Mouse (Mus musculus) midbrain, embryonic 16.5 days (tissue): ENCODE data around the gene Dnah12. TPM values are rescaled to one million over a fixed set of nuclear protein-coding genes. Genes with fewer than 3 reads are reported as not detected.

ENCODE experiments used
- ATAC-seq: fragments of 200-750 bp; cut with Nextera tagmentation; 2 replicates; pipeline ENCODE4 v1.8.0; 2017; ENCODE audit warnings: moderate TSS enrichment
- H3K27ac ChIP-seq: fragments of 300-500 bp; sonication (generic); 2 replicates; pipeline ENCODE4 v1.5.1; 2014; ENCODE audit warnings: mild to moderate bottlenecking, low read length, mixed read lengths
- H3K27me3 ChIP-seq: fragments of 300-500 bp; sonication (generic); 2 replicates; pipeline ENCODE4 v1.6.1; 2014; ENCODE audit warnings: low read depth, low read length, mixed read lengths; ENCODE audit not compliant: control insufficient read depth, insufficient read depth
- H3K36me3 ChIP-seq: fragments of 300-500 bp; sonication (generic); 2 replicates; pipeline ENCODE4 v1.6.1; 2014; ENCODE audit warnings: mild to moderate bottlenecking, low read length, moderate library complexity, mixed read lengths; ENCODE audit not compliant: control insufficient read depth, insufficient read depth
- H3K4me1 ChIP-seq: fragments of 300-500 bp; sonication (generic); 2 replicates; pipeline ENCODE4 v1.6.1; 2014; ENCODE audit warnings: mild to moderate bottlenecking, low read length, mixed read lengths; ENCODE audit not compliant: control insufficient read depth, insufficient read depth
- H3K4me2 ChIP-seq: fragments of 300-500 bp; sonication (generic); 2 replicates; pipeline ENCODE4 v1.6.1; 2014; ENCODE audit warnings: mild to moderate bottlenecking, low read length, mixed read lengths
- H3K4me3 ChIP-seq: fragments of 300-500 bp; sonication (generic); 2 replicates; pipeline ENCODE4 v1.5.1; 2014; ENCODE audit warnings: low read depth, mild to moderate bottlenecking, low read length, moderate library complexity, mixed read lengths
- H3K9ac ChIP-seq: fragments of 300-500 bp; sonication (generic); 2 replicates; pipeline ENCODE4 v1.6.1; 2014; ENCODE audit warnings: low read depth, low read length, mixed read lengths
- H3K9me3 ChIP-seq: fragments of 300-500 bp; sonication (generic); replicated peaks from 2 replicates; pipeline ENCODE4 v1.6.1; 2014; ENCODE audit warnings: mild to moderate bottlenecking, low read length, mixed read lengths; ENCODE audit not compliant: control insufficient read depth, poor library complexity, severe bottlenecking
- WGBS: fragments of 180-500 bp; shearing (Covaris S2); extraction: QIAGEN DNeasy Blood & Tissue Kit; methylation state at CpG from one replicate; pipeline ENCODE4 v1.1.7; 2014; 5-methylcytosine and 5-hydroxymethylcytosine counted together
- polyA plus RNA-seq: library from polyadenylated mRNA; unstranded; fragments of >200 nt; fragmentation: Nextera tagmentation; extraction: Ambion mirVana; gene quantifications from 2 replicates; pipeline ENCODE4 v1.2.1, GENCODE M21; 2015

Dnah12 gene
- polyA plus RNA-seq, result 0.11 and 0.19 TPM in 2 replicates

DNA sequence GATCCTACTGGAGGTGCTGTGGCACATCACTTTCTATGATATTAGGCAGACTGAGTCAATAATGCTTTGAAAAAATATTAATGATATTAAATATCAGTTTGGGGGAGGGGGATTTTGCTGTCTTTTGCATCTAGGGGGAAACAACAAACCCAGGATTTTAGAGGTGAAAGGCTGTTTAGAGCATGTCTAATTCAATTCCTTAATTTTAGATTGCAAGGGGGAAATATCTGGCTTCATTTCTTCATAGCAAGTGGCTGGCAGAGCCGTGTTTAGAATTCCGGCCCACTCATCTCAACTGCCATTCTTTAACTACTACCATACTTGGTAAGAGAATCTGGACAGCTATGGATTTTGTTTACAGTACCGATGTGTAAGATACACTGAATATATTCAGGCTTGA is at the start of gene Dnah12:
Gene Dnah12, plus strand, starts transcription at position 301 of the 400 bp plus-strand sequence.
- no peaks in the 10 kb centered on the region for H3K27me3 ChIP-seq
- H3K9ac ChIP-seq, result no peak within 1 kb of the TSS
- no peak within 1 kb of the TSS for H3K4me3 ChIP-seq
- H3K9me3 ChIP-seq, result no peaks in the 10 kb centered on the region
- no peak within 1 kb of the TSS for H3K27ac ChIP-seq
- no peak within 1 kb of the TSS for H3K4me2 ChIP-seq
- 95% methylated on average over 3 of the region's 3 CpGs for WGBS
- no peaks in the 10 kb centered on the region for H3K4me1 ChIP-seq
- no peak for ATAC-seq
- no peaks in the 10 kb centered on the region for H3K36me3 ChIP-seq

DNA sequence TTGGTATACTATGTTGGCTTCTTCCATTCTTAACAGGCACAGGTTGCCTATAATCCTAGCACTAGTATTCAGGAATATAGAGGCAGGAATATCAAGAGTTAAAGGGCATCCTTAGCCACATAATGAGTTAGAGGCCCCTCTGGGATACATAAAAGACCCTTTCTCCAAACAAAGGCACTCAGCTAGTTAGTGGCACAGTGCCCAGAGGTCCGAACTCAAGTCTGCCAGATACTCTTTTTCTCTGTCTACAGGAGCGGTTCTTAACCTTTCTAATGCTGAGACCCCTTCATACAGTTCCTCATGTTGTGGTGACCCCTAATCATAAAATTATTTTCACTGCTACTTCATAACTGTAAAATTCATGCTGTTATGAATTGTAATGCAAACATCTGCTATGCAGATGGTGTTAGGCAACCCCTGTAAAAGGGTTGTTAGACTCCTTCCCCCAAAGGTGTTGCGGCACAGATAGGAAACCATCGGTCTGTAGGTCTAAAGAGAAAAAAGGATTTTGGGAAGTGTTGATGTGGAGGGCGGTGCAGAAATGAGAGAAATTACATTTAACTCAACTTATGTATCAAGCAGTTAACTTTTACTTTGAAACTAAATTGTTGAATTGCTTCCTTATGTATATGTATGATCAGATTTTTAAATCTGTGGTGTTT is 47.0 kb upstream of the Dnah12 start:
- WGBS, result 38% methylated on average over 5 of the region's 5 CpGs
- Histone ChIP-seq H3K27ac (no peak overlapping the region; the same call in 1 of the 2 replicates), H3K4me3 (no peak overlapping the region), H3K4me1 (peaks cover 16% of the 10 kb centered on the region), H3K9ac (no peak overlapping the region), H3K9me3 (no peaks in the 10 kb centered on the region), H3K4me2 (no peak overlapping the region), H3K27me3 (no peaks in the 10 kb centered on the region), H3K36me3 (peaks cover 3% of the 10 kb centered on the region)
- no peak for ATAC-seq

DNA sequence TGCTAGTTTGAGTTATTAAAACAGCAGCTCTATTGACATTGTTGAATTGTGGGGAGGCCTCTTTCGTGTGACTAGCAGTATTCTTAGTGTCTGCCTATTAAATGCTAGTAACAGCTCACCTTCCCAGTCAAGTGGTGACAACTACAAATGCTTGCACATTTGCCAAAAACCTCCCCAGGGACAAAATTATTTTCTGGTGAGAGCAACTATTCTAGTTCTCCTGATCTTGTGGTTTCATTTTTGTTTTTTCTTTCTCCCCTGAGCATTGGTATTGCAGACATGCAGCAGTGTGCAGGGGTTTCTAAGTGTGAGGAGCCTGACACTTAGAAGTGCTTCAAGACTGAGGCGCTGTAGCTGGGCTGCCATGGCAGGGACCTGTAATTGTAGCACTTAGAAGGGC is 45.3 kb upstream of the Dnah12 start:
- H3K27me3 ChIP-seq, result no peaks in the 10 kb centered on the region
- H3K27ac ChIP-seq, result no peak overlapping the region
- no peak overlapping the region for H3K4me3 ChIP-seq
- H3K36me3 ChIP-seq, result peaks cover 3% of the 10 kb centered on the region
- H3K4me2 ChIP-seq, result no peak overlapping the region
- no peaks in the 10 kb centered on the region for H3K9me3 ChIP-seq
- ATAC-seq, result no peak
- peaks cover 12% of the 10 kb centered on the region for H3K4me1 ChIP-seq
- no peak overlapping the region for H3K9ac ChIP-seq
- 84% methylated on average over 2 of the region's 2 CpGs for WGBS

DNA sequence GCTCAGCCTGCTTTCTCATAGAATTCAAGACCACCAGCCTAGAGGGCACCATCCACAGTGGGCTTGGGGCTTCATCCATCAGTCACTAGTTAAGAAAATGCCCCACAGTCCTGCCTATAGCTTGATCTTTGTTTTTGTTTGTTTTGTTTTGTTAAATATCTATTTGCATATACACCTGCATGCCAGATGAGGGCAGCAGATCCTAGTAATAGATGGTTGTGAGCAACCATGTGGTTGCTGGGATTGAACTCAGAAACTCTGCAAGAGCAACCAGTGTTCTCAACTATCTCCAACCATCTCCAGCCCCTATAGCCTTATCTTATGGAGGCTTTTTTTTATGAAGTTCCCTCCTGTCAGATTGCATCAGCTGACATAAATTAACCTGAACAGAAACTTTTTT is 41.2 kb upstream of the Dnah12 start:
- Histone ChIP-seq H3K4me1 (no peaks in the 10 kb centered on the region), H3K4me3 (no peak overlapping the region), H3K9ac (no peak overlapping the region), H3K27me3 (no peaks in the 10 kb centered on the region), H3K9me3 (no peaks in the 10 kb centered on the region), H3K4me2 (no peak overlapping the region), H3K36me3 (peaks cover 13% of the 10 kb centered on the region), H3K27ac (no peak overlapping the region)
- no peak for ATAC-seq

DNA sequence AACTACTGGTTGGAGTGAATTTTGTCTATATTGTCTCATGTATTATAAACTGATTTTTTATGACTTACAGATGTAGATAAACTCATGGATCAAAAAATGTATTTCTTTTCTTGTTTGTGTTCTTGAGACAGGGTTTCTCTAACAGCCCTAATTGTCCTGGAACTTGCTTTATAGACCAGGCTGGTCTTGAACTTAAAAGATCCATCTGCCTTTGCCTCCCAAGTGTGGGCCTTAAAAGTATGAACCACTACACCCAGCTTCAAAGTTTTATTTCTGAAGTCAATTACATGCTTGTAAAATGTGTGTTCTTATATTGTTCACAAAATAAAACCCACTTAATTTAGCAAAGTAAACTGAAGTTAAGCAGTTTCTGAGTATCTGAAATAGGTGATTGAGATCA is 34.9 kb upstream of the Dnah12 start:
- ATAC-seq, result no peak
- no peak overlapping the region for H3K9ac ChIP-seq
- H3K27me3 ChIP-seq, result no peaks in the 10 kb centered on the region
- no peak overlapping the region for H3K4me3 ChIP-seq
- H3K4me2 ChIP-seq, result no peak overlapping the region
- peaks cover 12% of the 10 kb centered on the region for H3K36me3 ChIP-seq
- H3K27ac ChIP-seq, result no peak overlapping the region
- no peaks in the 10 kb centered on the region for H3K4me1 ChIP-seq
- no peaks in the 10 kb centered on the region for H3K9me3 ChIP-seq

DNA sequence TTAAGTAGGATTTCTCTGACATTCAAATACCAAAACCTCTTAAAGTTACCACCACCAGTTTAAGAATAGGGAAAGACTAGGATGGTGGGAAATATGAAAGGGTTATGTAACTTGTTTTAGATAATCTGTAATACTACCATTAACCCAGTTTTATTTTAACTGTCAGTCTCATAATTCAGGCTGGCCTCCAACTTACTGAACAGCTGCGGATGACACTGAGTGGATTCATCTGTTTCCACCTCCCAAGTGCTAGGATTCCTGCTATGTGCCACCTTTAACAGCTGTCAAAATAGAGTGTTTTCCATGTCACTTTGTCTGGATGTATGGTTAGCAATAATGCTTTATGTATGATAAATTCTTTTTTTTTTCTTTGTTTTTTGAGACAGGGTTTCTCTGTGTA is 32.8 kb upstream of the Dnah12 start:
- Histone ChIP-seq H3K9ac (no peak overlapping the region), H3K9me3 (no peaks in the 10 kb centered on the region), H3K27ac (no peak overlapping the region), H3K36me3 (peaks cover 5% of the 10 kb centered on the region; the same call in 1 of the 2 replicates), H3K4me1 (no peaks in the 10 kb centered on the region), H3K27me3 (no peaks in the 10 kb centered on the region), H3K4me2 (no peak overlapping the region), H3K4me3 (no peak overlapping the region)
- 97% methylated on average over 1 of the region's 1 CpGs for WGBS
- ATAC-seq, result no peak

DNA sequence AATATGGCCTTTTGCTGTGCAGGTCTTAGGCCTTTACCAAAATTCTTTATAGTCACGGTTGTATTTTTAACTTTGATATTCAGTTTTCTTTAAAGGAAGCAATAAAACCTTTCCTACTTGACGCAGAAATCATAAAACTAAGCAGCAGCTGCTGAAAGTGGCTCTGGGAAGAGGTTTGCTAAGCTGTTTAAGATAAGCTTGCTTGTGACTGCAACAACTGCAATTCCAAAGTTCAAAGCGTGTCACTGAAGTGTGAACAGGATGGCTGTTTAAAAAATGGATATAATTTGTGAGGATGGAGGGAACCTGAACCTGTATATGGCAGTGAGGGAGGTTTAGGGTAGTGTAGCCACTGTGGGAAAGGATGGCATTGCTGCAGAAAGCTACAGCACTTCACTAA is 31.1 kb upstream of the Dnah12 start:
- no peak for ATAC-seq
- Histone ChIP-seq H3K27ac (no peak overlapping the region), H3K9ac (no peak overlapping the region), H3K4me1 (peaks cover 9% of the 10 kb centered on the region), H3K9me3 (no peaks in the 10 kb centered on the region), H3K4me3 (no peak overlapping the region), H3K4me2 (no peak overlapping the region), H3K36me3 (peaks cover 5% of the 10 kb centered on the region; the same call in 1 of the 2 replicates), H3K27me3 (no peaks in the 10 kb centered on the region)
- 93% methylated on average over 3 of the region's 3 CpGs for WGBS

DNA sequence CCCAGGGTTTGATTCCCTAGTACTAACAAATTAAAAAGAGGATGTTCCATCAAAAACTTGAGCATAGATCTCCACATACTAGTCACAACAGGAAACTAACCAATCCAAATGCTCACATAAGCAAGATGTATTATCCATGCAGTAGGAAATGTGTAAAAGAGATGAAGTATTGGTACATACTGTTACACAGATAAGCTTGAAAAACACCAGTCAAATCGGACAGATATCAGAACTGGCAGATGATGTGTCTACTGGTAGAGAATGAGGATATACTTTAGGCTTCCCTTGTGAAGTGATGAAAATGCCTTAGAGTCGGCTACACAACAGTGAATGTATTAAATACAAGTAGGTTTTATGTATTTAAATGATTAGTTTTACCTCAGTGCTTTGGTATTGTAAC is 30.6 kb upstream of the Dnah12 start:
- Histone ChIP-seq H3K36me3 (peaks cover 3% of the 10 kb centered on the region; the same call in 1 of the 2 replicates), H3K4me1 (peaks cover 12% of the 10 kb centered on the region), H3K4me3 (no peak overlapping the region), H3K27me3 (no peaks in the 10 kb centered on the region), H3K27ac (no peak overlapping the region), H3K4me2 (no peak overlapping the region), H3K9ac (no peak overlapping the region), H3K9me3 (no peaks in the 10 kb centered on the region)
- no peak for ATAC-seq
- 92% methylated on average over 2 of the region's 2 CpGs for WGBS

DNA sequence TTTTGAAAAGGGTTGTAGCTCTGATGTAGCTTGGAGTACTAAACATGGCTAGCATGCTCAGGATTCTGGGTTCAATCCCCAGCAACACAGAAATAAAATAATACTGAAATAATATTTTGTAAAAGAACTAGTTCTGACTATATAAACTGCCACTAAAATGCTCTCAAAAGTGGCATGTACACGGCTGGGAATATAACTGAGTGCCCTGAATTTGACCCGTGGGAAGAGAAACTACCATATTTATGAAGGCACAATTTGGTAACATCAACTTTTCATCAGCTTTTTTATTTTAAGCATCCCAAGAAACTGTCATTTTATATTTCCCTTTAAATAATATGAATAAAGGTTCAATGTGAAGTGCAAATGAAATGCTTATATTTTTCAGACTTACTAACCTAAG is 29.2 kb upstream of the Dnah12 start:
- H3K27ac ChIP-seq, result no peak overlapping the region
- no peaks in the 10 kb centered on the region for H3K27me3 ChIP-seq
- no peak for ATAC-seq
- peaks cover 3% of the 10 kb centered on the region; the same call in 1 of the 2 replicates for H3K36me3 ChIP-seq
- WGBS, result 95% methylated on average over 2 of the region's 2 CpGs
- no peak overlapping the region for H3K9ac ChIP-seq
- H3K4me1 ChIP-seq, result peaks cover 21% of the 10 kb centered on the region
- no peaks in the 10 kb centered on the region for H3K9me3 ChIP-seq
- H3K4me3 ChIP-seq, result no peak overlapping the region
- H3K4me2 ChIP-seq, result no peak overlapping the region
